Mouse (Mus musculus): ENCODE results near the gene Slc12a4. TPM values are rescaled to one million over a fixed set of nuclear protein-coding genes. Genes with fewer than 3 reads are reported as not detected.

Gene Slc12a4
- total RNA-seq (2023): 5.3 and 7.5 TPM in 2 replicates

DNA sequence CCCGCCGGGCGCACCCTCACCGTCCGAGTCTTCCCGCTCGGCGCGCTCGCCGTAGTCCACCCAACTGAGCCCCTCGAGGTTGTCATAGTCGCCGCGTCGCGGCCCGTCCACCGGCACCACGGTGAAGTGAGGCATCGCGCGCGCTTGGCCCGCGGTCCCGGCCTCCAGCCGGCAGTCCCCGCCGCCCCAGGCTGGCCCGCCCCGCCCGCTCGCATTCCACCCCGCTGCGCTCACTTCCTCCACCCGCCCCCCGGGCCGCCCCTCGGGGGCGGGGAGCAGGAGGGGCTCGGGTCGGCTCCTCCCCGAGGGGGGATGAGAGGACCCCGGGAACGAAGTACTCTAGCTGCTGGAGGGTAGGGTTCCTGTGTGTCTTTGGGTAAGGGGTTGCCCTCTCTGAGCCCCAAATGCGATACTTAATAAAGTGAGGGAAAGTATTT is at the start of gene Slc12a4:
Gene Slc12a4, minus strand, starts transcription at position 193 of the 437 bp plus-strand sequence.

DNA sequence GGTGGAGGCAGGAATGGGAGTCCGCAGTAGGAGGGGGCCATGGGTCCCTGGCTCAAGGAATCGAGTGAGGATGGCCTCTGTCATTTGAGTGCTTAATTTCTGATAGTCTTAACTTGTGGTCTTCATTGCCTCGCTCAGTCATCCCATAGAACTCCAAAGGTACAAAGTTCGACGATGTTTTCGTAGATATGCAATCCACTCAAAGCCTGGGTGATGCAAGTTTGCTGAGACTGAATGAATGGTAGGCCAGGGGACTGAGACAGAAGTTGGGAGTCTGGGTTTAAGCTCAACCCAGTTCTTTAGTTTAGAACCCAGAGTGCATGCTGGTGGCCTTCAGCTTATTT is 45.7 kb upstream of the Slc12a4 start, which contains the start of gene Ddx28:
Gene Ddx28, minus strand, starts transcription at position 240 of the 344 bp plus-strand sequence.

DNA sequence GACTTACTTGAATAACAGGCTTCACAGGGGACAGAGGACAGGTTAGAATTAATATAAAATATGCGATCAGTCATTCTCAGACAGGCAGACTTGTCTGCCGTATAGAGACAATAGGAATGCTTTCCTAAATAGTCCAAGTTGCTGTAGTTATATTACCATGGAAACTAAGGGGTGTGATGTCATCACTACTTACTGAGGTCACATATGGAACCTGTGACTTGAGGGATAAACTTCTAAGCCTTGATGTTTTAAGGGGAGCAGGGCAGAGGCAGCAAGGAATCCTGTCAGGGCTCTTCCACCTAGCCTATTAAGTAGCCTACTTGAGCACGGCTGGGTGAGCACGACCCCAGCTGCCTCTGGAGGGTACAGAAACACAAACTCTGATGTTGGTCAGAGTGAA is 40.0 kb upstream of the Slc12a4 start, which contains the start of gene Dpep2nb:
Gene Dpep2nb, minus strand, starts transcription at position 101 of the 400 bp plus-strand sequence.

DNA sequence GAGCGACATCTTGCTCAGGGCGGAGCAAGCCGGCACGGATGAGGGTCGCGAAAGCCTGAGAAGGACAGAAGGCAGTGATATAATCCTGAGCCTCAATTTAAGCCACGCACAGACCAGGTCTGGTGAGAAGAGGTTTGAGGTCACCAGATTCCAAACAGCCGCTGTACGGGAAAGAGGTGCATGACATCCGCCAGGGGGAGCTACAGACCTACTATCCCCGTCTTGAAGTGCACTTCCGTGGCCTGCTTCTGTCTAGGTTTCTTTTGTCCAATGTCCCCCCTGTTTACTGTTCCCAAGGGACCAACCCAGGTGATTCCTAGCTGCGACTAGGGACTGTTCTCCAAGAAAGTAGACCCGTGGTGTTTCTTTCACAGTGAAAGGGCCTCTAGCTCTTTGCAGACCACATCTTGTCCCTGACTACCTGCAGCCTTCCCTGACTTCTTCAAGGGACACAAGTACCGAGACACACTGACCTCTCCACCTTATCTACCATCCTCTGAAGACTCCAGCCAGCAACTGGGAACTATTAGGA is 25.0 kb upstream of the Slc12a4 start, which contains the start of gene Dus2:
Gene Dus2, plus strand, starts transcription at position 482 of the 532 bp plus-strand sequence.

DNA sequence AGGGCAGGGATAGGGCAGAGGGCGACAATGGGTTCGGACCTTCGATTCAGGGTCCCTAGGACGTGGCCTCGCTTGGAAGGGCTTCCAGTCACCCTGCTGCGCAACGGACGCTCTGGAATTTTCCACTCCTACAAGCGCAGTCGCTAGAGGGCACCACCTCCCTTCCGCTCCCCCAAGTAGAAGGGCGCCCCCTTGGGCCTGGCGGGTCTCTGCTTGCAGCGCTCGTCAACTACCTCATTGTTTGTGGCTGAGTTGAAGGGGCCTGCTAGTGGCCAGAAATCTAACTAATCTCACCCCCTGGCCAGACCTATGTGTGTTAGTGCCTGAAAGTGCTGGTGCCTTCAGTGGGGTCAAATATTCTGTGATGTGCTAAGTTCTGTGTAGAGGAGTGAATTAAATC is 13.4 kb upstream of the Slc12a4 start, which contains the start of gene Dpep3:
Gene Dpep3, minus strand, starts transcription at position 105 of the 400 bp plus-strand sequence.

DNA sequence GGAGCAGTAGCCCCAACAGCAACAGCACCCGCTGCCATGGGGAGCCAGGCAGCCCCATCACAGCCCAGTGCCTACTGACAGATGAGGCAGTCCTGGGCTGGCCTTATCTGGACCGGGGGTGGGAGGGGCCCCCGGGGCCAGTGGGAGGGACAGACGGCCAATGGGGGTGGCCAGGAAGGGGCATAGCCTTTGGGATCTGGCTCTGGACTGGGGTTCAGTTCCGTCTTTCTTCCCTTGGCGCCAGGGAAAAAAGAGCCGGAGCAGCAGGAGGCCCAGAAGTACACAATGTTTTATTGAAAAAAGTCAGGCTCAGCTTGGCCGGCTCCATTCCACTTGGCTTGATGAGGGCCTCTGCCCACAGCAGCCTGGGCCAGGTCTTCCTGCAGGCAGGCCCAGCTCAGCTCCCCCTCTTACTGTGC is 22.6 kb downstream of the Slc12a4 start, which contains the start of gene Lcat:
Gene Lcat, minus strand, starts transcription at position 62 of the 419 bp plus-strand sequence.

DNA sequence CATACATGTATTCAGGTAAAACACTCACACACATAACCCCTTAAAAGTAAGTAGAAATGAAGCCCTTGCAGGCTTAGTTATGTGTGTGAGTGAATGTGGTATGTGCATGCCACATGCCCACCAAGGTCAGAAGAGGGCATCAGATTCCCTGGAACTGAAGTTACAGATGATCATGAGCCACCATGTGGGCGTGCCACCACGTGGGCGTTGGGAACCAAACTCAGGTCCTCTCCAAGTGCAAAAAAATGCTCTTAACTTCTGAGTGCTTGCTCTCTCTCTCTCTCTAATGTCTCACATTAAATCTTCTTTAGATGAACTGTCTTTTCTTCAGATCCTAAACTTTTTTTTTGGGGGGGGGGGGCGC is 27.6 kb downstream of the Slc12a4 start, which contains the start of gene Psmb10:
Gene Psmb10, minus strand, starts transcription at position 139 of the 364 bp plus-strand sequence.

DNA sequence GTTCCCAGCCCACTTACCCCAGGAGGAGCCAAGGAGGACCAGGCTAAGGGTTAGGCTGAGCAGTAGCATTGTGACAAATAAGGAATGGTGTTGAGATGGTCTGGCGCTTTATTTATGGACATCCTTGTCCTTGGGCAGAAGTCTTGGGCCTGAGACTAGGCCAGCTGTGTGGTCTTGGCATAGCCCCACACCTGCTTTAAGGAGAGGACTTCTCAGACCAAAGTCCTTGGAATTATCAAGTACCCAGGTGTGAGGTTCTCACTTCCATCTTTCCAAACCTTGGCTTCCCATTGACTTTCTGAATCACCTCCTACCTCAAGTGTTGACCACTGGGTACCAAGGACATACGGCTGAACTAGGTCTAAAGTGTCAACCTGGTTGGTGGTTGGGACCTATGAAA is 32.1 kb downstream of the Slc12a4 start, which contains the start of gene Ctrl:
Gene Ctrl, minus strand, starts transcription at position 101 of the 400 bp plus-strand sequence.

DNA sequence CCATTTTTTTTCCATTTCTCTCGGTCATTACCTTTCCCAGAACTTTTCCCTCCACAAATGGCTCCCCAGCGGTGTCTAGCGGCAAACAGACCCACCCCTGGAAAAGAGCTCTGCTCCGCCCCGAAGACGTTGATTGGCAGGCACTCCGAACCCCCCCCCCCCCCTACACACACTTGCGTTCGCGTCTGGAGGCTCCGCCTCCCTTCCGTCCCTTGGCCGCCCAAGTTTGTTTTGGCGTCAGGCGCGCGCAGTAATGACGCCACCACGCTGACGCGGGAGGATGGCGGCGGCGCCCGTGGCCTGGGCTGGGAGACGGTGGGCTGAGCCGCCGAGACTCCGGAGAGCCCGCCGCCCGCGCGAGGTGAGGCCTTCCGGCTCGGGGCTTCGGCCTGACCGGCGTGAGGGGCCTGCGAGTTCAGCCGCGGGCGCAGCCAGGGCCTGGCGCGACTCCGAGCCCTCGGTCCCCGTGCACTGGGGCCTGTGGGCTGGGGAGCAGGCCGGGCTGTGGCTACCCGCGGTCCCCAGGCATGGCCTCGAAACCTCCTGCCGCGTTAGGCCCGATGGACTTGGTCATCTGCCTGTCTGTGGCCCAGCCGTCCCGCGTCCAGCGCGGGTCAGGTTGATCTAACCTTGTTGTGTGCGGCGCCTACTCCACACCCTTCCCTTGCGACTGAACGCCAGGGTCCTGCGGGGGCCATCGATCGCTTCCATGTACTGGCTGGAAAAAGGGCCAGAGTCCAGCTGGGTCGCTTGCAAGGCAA is 65.5 kb downstream of the Slc12a4 start, which contains the start of gene Pskh1:
Gene Pskh1, plus strand, starts transcription at position 262 of the 761 bp plus-strand sequence.

Other genes with a start within 250 kb of the Slc12a4 start
- gene Gfod2, start 207.4 kb downstream of the Slc12a4 start, total RNA-seq (2023): 0.25 and 0.60 TPM in 2 replicates
- gene Ranbp10, start 138.7 kb downstream of the Slc12a4 start, total RNA-seq (2023): 25.4 and 31.0 TPM in 2 replicates
- gene Tsnaxip1, start 138.4 kb downstream of the Slc12a4 start, total RNA-seq (2023): not detected in 2 replicates
- gene Cenpt, start 112.8 kb downstream of the Slc12a4 start, total RNA-seq (2023): 10.3 and 15.0 TPM in 2 replicates
- 29.9 and 31.8 TPM in 2 replicates for gene Thap11, start 111.0 kb downstream of the Slc12a4 start, total RNA-seq (2023)
- 4.2 and 17.5 TPM in 2 replicates for gene Nutf2, start 105.5 kb downstream of the Slc12a4 start, total RNA-seq (2023)
- gene Edc4, start 85.2 kb downstream of the Slc12a4 start, total RNA-seq (2023): 42.1 and 49.4 TPM in 2 replicates
- not detected in 2 replicates for gene Nrn1l, start 72.5 kb downstream of the Slc12a4 start, total RNA-seq (2023)
- 8.1 and 8.8 TPM in 2 replicates for gene Pskh1, start 65.7 kb downstream of the Slc12a4 start, total RNA-seq (2023)
- gene Ctrl, start 32.2 kb downstream of the Slc12a4 start, total RNA-seq (2023): not detected in 2 replicates
- 64.3 and 67.4 TPM in 2 replicates for gene Psmb10, start 27.7 kb downstream of the Slc12a4 start, total RNA-seq (2023)
- not detected in 2 replicates for gene Lcat, start 22.7 kb downstream of the Slc12a4 start, total RNA-seq (2023)
- gene Dpep3, start 13.3 kb upstream of the Slc12a4 start, total RNA-seq (2023): not detected in 2 replicates
- gene Dus2, start 25.2 kb upstream of the Slc12a4 start, total RNA-seq (2023): 2.4 and 2.8 TPM in 2 replicates
- gene Dpep2nb, start 39.9 kb upstream of the Slc12a4 start, total RNA-seq (2023): not detected in 2 replicates
- gene Ddx28, start 45.8 kb upstream of the Slc12a4 start, total RNA-seq (2023): 12.2 and 15.5 TPM in 2 replicates
- 47.1 and 48.2 TPM in 2 replicates for gene Nfatc3, start 92.7 kb upstream of the Slc12a4 start, total RNA-seq (2023)
- not detected in 2 replicates for gene Esrp2, start 170.9 kb upstream of the Slc12a4 start, total RNA-seq (2023)
- 10.0 and 11.7 TPM in 2 replicates for gene Pla2g15, start 184.3 kb upstream of the Slc12a4 start, total RNA-seq (2023)
- 4.4 and 6.2 TPM in 2 replicates for gene Slc7a6, start 202.8 kb upstream of the Slc12a4 start, total RNA-seq (2023)
- 26.2 and 37.8 TPM in 2 replicates for gene Slc7a6os, start 244.8 kb upstream of the Slc12a4 start, total RNA-seq (2023)
- 4.2 and 4.6 TPM in 2 replicates for gene Prmt7, start 244.8 kb upstream of the Slc12a4 start, total RNA-seq (2023)

Data from neutrophil, adult 65 days (primary cell).